Mouse (Mus musculus) heart, embryonic 11.5 days (tissue): ENCODE measurements around the gene Il5ra. TPM values are rescaled to one million over a fixed set of nuclear protein-coding genes. Genes with fewer than 3 reads are reported as not detected.

Experiments used
- ATAC-seq: fragments of 200-750 bp; cut with Nextera tagmentation; replicated peaks from 2 replicates; pipeline ENCODE4 v1.8.0; 2017; ENCODE audit warnings: moderate library complexity; ENCODE audit not compliant: insufficient number of reproducible peaks, low FRiP score, low TSS enrichment
- H3K27ac ChIP-seq: fragments of 300-500 bp; sonication (generic); 2 replicates; pipeline ENCODE4 v1.5.1; 2014; ENCODE audit warnings: mild to moderate bottlenecking, low read depth, low read length
- H3K27me3 ChIP-seq: fragments of 300-500 bp; sonication (generic); 2 replicates; pipeline ENCODE4 v1.6.1; 2014; ENCODE audit warnings: mild to moderate bottlenecking, low read length, mixed read lengths; ENCODE audit not compliant: control insufficient read depth, insufficient read depth
- H3K36me3 ChIP-seq: fragments of 300-500 bp; sonication (generic); 2 replicates; pipeline ENCODE4 v1.6.1; 2014; ENCODE audit warnings: mild to moderate bottlenecking, low read length, moderate library complexity, mixed read lengths; ENCODE audit not compliant: control insufficient read depth, insufficient read depth
- H3K4me1 ChIP-seq: fragments of 300-500 bp; sonication (generic); 2 replicates; pipeline ENCODE4 v1.6.1; 2014; ENCODE audit warnings: low read length; ENCODE audit not compliant: control insufficient read depth, insufficient read depth
- H3K4me2 ChIP-seq: fragments of 300-500 bp; sonication (generic); 2 replicates; pipeline ENCODE4 v1.6.1; 2014; ENCODE audit warnings: mild to moderate bottlenecking, moderate library complexity
- H3K4me3 ChIP-seq: fragments of 300-500 bp; sonication (generic); 2 replicates; pipeline ENCODE4 v1.5.1; 2014; ENCODE audit warnings: low read depth, low read length
- H3K9ac ChIP-seq: fragments of 300-500 bp; sonication (generic); 2 replicates; pipeline ENCODE4 v1.6.1; 2014; ENCODE audit warnings: mild to moderate bottlenecking, low read depth, low read length, moderate library complexity
- H3K9me3 ChIP-seq: fragments of 300-500 bp; sonication (generic); replicated peaks from 2 replicates; pipeline ENCODE4 v1.6.1; 2016; ENCODE audit warnings: low read length; ENCODE audit not compliant: control insufficient read depth
- WGBS: fragments of 180-500 bp; shearing (Covaris S2); extraction: QIAGEN DNeasy Blood & Tissue Kit; methylation state at CpG from one replicate; pipeline ENCODE4 v1.1.7; 2014; ENCODE audit not compliant: insufficient replicate concordance; 5-methylcytosine and 5-hydroxymethylcytosine counted together
- polyA plus RNA-seq: library from polyadenylated mRNA; unstranded; fragments of >200 nt; fragmentation: Nextera tagmentation; extraction: Ambion mirVana; gene quantifications from 2 replicates; pipeline ENCODE4 v1.2.1, GENCODE M21; 2014

The Il5ra gene
- polyA plus RNA-seq, 1 experiment from 2014 or later: not detected

DNA sequence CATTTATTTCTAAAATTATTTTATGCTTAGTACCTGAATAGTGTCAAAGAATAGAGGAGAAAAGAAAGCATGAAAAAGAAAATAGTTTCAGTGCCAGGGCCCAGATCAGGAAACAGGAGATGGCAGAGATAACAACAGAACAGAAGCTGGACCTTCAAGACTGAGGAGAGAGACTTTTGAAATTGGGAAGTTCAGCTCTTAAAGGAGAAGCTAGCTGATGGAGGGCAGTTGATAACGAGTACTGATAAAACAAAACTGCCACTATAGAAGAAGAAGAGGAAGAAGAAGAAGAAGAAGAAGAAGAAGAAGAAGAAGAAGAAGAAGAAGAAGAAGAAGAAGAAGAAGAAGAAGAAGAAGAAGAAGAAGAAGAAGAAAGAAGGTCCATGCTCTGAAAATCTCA is 21.1 kb downstream of the Il5ra start:
- Histone ChIP-seq H3K27me3 (no peaks in the 10 kb centered on the region), H3K9ac (no peak overlapping the region), H3K9me3 (no peaks in the 10 kb centered on the region), H3K4me1 (no peaks in the 10 kb centered on the region), H3K4me2 (no peak overlapping the region), H3K36me3 (no peaks in the 10 kb centered on the region), H3K27ac (no peak overlapping the region), H3K4me3 (no peak overlapping the region)
- 74% methylated on average over 1 of the region's 1 CpGs for WGBS
- ATAC-seq: no peak

DNA sequence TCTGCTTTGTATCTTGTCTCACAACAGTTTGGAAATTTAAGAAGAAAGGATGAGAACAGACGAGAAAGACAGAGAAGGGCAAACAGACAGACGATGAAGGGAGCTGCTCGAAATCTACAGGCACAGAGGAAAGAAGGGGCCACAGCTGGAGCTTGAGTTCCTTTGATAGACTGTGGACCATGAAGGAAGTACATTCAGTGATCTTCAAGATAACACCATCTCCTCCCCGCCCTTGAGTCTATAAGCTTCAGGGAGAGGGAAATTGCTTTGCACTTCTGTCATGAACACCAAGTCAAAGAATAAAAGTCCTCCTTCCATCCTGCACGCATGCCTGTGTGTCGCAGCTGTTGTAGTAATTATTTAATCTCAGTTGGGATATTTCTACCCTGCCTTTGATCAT is 22.8 kb downstream of the Il5ra start:
- H3K27me3 ChIP-seq: no peaks in the 10 kb centered on the region
- no peak overlapping the region for H3K9ac ChIP-seq
- H3K27ac ChIP-seq: no peak overlapping the region
- ATAC-seq: no peak
- no peaks in the 10 kb centered on the region for H3K9me3 ChIP-seq
- no peak overlapping the region for H3K4me3 ChIP-seq
- H3K4me2 ChIP-seq: no peak overlapping the region
- 69% methylated on average over 6 of the region's 6 CpGs for WGBS
- H3K4me1 ChIP-seq: no peaks in the 10 kb centered on the region
- no peaks in the 10 kb centered on the region for H3K36me3 ChIP-seq

DNA sequence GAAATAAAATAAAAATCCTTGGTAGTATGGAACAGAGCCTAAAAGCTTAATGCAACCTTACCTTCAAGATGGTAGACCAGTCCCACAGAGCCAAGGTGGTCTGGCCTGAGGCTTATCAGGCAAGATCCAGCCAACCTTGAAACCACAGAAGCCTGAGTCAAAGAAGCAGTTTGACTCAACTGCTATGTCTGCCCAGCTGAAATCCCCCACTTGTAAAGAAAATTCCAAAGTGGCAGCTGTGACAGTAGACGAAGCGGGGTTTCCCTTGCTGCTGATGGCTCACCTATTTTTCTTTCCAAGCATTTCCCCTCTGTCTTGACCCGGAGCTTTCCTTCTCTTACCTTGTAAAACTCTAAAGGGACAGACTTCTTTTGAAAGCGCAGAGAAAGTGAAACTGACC is 23.2 kb downstream of the Il5ra start:
- Histone ChIP-seq H3K4me3 (no peak overlapping the region), H3K27me3 (no peaks in the 10 kb centered on the region), H3K4me1 (no peaks in the 10 kb centered on the region), H3K4me2 (no peak overlapping the region), H3K9me3 (no peaks in the 10 kb centered on the region), H3K36me3 (no peaks in the 10 kb centered on the region), H3K27ac (no peak overlapping the region), H3K9ac (no peak overlapping the region)
- no peak for ATAC-seq
- 77% methylated on average over 4 of the region's 4 CpGs for WGBS

DNA sequence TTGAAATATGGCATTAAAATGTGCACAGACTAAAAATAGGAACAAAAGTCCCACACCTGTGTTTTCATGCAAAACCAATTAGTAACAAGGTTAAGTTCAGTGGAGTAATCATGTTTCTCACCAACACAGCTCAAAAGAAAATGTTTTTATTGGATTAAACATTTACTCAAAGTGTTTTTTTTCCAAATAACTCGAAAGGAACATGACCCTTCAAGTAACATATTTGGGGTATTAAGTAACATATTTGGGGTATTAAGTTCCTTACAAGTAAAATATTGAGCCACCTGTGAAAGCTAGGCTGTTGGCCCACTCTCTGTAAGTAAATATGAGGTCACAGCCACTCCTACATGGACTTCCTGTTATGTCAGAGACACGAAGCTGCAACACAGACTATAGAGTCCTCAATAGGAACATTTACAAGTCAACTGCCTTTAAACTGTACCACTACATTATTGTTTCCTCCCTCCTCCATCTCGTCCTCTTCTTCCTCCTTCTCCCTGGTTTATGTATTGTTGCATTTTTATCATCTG is 43.3 kb downstream of the Il5ra start:
- H3K4me1 ChIP-seq: no peaks in the 10 kb centered on the region
- H3K36me3 ChIP-seq: no peaks in the 10 kb centered on the region
- H3K27me3 ChIP-seq: no peaks in the 10 kb centered on the region
- no peak for ATAC-seq
- H3K4me2 ChIP-seq: no peak overlapping the region
- H3K9me3 ChIP-seq: no peaks in the 10 kb centered on the region
- no peak overlapping the region for H3K27ac ChIP-seq
- no peak overlapping the region for H3K9ac ChIP-seq
- no peak overlapping the region for H3K4me3 ChIP-seq
- 43% methylated on average over 3 of the region's 3 CpGs for WGBS

DNA sequence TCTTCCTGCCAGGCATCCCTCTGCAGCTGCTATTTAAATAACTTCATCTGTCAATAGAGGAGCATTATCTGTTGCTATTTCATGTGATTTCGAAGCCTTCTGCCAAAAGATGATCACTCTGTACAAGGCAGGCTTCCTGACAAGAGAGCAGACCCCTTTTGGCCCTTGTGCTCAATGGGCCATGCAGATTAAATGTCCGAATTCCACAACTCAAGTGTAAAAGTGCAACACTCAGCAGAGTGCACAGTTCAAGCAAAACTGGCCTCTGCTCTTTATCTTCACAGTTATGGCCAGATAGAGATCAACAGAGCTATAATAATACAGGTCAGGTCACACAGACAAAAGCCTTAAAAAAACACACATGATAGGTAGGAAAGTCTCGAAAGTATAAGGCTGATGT is 46.9 kb downstream of the Il5ra start:
- Histone ChIP-seq H3K9me3 (no peaks in the 10 kb centered on the region), H3K9ac (no peak overlapping the region), H3K27ac (no peak overlapping the region), H3K4me2 (no peak overlapping the region), H3K4me1 (no peaks in the 10 kb centered on the region), H3K36me3 (no peaks in the 10 kb centered on the region), H3K27me3 (no peaks in the 10 kb centered on the region), H3K4me3 (no peak overlapping the region)
- 62% methylated on average over 3 of the region's 3 CpGs for WGBS
- no peak for ATAC-seq

DNA sequence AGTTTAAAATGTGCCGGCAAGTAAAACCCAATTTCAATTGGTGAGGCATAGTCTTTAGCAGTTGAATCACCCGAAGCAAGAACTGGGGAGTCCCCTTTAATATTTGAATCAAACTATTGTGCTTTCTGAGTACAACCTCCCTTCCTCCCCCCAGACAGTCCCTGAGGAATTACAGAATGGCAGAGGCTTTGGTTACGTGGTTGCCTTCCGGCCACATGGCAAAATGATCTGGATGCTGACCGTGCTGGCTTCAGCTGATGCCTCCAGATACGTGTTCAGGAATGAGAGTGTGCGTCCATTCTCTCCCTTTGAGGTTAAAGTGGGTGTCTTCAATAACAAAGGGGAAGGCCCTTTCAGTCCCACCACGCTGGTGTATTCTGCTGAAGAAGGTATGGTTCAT is 73.3 kb downstream of the Il5ra start:
- Histone ChIP-seq H3K36me3 (no peaks in the 10 kb centered on the region), H3K27ac (no peak overlapping the region), H3K4me3 (no peak overlapping the region), H3K4me1 (no peaks in the 10 kb centered on the region), H3K27me3 (no peaks in the 10 kb centered on the region), H3K4me2 (no peak overlapping the region), H3K9ac (no peak overlapping the region), H3K9me3 (no peaks in the 10 kb centered on the region)
- ATAC-seq: no peak
- WGBS: 83% methylated on average over 8 of the region's 8 CpGs

DNA sequence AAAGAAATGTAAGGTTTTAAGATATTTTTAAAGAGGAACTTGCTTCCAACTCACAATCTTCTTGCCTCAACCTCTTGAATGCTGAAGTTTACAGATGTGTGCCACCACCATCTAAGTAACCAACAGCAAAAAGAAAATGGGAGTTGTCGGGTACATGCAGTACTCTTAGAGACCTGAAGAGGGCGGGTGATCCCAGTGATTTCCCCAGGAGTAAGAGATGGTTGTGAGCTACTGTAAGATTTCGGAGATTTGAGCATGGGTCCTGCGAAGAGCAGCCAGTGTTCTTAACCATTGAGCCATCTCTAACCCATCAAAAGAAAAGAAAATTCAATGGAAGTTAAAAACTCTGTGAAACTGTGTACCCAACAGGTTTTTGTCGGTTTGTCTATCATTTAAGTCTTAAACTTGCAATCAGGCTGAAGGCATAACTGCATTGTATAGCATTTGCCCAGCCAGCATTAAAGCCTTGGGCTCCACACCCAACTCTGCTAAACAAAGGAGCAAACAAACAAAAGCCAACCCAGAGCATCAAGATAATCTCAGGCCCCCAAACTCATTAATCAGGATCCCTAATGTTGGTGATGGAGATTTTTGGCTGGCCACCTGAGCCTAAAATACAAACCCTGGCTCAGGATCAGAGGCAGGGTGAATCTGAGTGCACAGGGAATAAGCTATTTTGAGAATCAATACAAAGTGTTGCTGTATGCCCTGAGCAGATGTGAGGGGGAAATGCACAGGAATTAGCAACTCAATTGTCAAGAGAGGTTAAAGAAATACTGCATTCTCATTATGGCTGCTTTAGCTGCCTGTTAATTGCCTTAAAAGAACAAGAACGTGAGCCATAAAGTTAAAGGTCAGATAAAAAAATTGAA is 84.8 kb downstream of the Il5ra start:
- Histone ChIP-seq H3K9me3 (no peaks in the 10 kb centered on the region), H3K4me1 (no peaks in the 10 kb centered on the region), H3K4me2 (no peak overlapping the region), H3K27me3 (no peaks in the 10 kb centered on the region), H3K36me3 (no peaks in the 10 kb centered on the region), H3K27ac (no peak overlapping the region), H3K9ac (no peak overlapping the region), H3K4me3 (no peak overlapping the region)
- ATAC-seq: no peak
- WGBS: 35% methylated on average over 6 of the region's 6 CpGs
